Mouse (Mus musculus): ENCODE measurements around the gene Mbtps1. TPM values are rescaled to one million over a fixed set of nuclear protein-coding genes. Genes with fewer than 3 reads are reported as not detected.
A peak's percentile ranks its signal among the peaks of the same experiment; 100 is the strongest.

Mbtps1 gene
- polyA plus RNA-seq, 1 experiment from 2014 or later, result 37.1 TPM

- 68% methylated on average over 14 of the region's 14 CpGs for WGBS
- Histone ChIP-seq H3K27ac (replicated peaks) (no peak overlapping the region), H3K36me3 (ENCODE audit: control insufficient read depth, insufficient read depth, low read length) (no peaks in the 10 kb centered on the region), H3K4me2 (replicated peaks; ENCODE audit: low read depth) (no peak overlapping the region), H3K4me1 (replicated peaks; ENCODE audit: control insufficient read depth, insufficient read depth) (no peaks in the 10 kb centered on the region), H3K9ac (ENCODE audit: low read length) (no peak overlapping the region), H3K9me3 (ENCODE audit: control insufficient read depth, low read length) (no peaks in the 10 kb centered on the region), H3K27me3 (ENCODE audit: control insufficient read depth, insufficient read depth, low read length) (no peaks in the 10 kb centered on the region), H3K4me3 (ENCODE audit: low read depth, low read length) (no peak overlapping the region)
- TF ChIP-seq EP300 (optimal IDR thresholded peaks at IDR 0.05) (no peak), CTCF (IDR thresholded peaks at IDR 0.05; ENCODE audit: low read depth) (no peak)
- peak; percentile 46; the same call in 1 of the 2 replicates for ATAC-seq (ENCODE audit: low FRiP score, low TSS enrichment)
- peak; percentile 51 for DNase-seq (ENCODE audit: low spot score)
These were observed 31.8 kb upstream of the Mbtps1 start for GRCm38 (mm10) chr8:119590348-119590747.

GRCm38 (mm10) chr8:119588844-119589243, 30.3 kb upstream of the Mbtps1 start:
- TF ChIP-seq EP300 (optimal IDR thresholded peaks at IDR 0.05) (no peak), CTCF (IDR thresholded peaks at IDR 0.05; ENCODE audit: low read depth) (no peak)
- no peak overlapping the region for H3K27ac ChIP-seq (replicated peaks)
- no peaks in the 10 kb centered on the region for H3K36me3 ChIP-seq (ENCODE audit: control insufficient read depth, insufficient read depth, low read length)
- WGBS, result 29% methylated on average over 10 of the region's 10 CpGs
- DNase-seq (ENCODE audit: low spot score) (no peak), ATAC-seq (ENCODE audit: low FRiP score, low TSS enrichment) (no peak)
- no peaks in the 10 kb centered on the region for H3K4me1 ChIP-seq (replicated peaks; ENCODE audit: control insufficient read depth, insufficient read depth)
- H3K9ac ChIP-seq (ENCODE audit: low read length), result no peak overlapping the region
- no peak overlapping the region for H3K4me3 ChIP-seq (ENCODE audit: low read depth, low read length)
- H3K27me3 ChIP-seq (ENCODE audit: control insufficient read depth, insufficient read depth, low read length), result no peaks in the 10 kb centered on the region
- no peak overlapping the region for H3K4me2 ChIP-seq (replicated peaks; ENCODE audit: low read depth)
- no peaks in the 10 kb centered on the region for H3K9me3 ChIP-seq (ENCODE audit: control insufficient read depth, low read length)

- 67% methylated on average over 4 of the region's 4 CpGs for WGBS
- H3K4me2 ChIP-seq (replicated peaks; ENCODE audit: low read depth), result no peak overlapping the region
- no peaks in the 10 kb centered on the region for H3K9me3 ChIP-seq (ENCODE audit: control insufficient read depth, low read length)
- H3K27me3 ChIP-seq (ENCODE audit: control insufficient read depth, insufficient read depth, low read length), result no peaks in the 10 kb centered on the region
- TF ChIP-seq CTCF (IDR thresholded peaks at IDR 0.05; ENCODE audit: low read depth) (peak; percentile 44), EP300 (optimal IDR thresholded peaks at IDR 0.05) (no peak)
- no peak overlapping the region for H3K9ac ChIP-seq (ENCODE audit: low read length)
- no peaks in the 10 kb centered on the region for H3K36me3 ChIP-seq (ENCODE audit: control insufficient read depth, insufficient read depth, low read length)
- no peak overlapping the region for H3K4me3 ChIP-seq (ENCODE audit: low read depth, low read length)
- DNase-seq (ENCODE audit: low spot score) (no peak), ATAC-seq (ENCODE audit: low FRiP score, low TSS enrichment) (no peak)
- H3K4me1 ChIP-seq (replicated peaks; ENCODE audit: control insufficient read depth, insufficient read depth), result no peaks in the 10 kb centered on the region
- no peak overlapping the region for H3K27ac ChIP-seq (replicated peaks)
These were observed 29.8 kb upstream of the Mbtps1 start for GRCm38 (mm10) chr8:119588321-119588720.

GRCm38 (mm10) chr8:119585901-119586300, 27.4 kb upstream of the Mbtps1 start:
- no peaks in the 10 kb centered on the region for H3K4me1 ChIP-seq (replicated peaks; ENCODE audit: control insufficient read depth, insufficient read depth)
- H3K4me3 ChIP-seq (ENCODE audit: low read depth, low read length), result peak overlapping the region; percentile 33
- H3K27me3 ChIP-seq (ENCODE audit: control insufficient read depth, insufficient read depth, low read length), result no peaks in the 10 kb centered on the region
- H3K4me2 ChIP-seq (replicated peaks; ENCODE audit: low read depth), result peak overlapping the region; percentile 62
- H3K9me3 ChIP-seq (ENCODE audit: control insufficient read depth, low read length), result no peaks in the 10 kb centered on the region
- ATAC-seq (ENCODE audit: low FRiP score, low TSS enrichment) (peak; percentile 71), DNase-seq (ENCODE audit: low spot score) (peak; percentile 76)
- H3K36me3 ChIP-seq (ENCODE audit: control insufficient read depth, insufficient read depth, low read length), result no peaks in the 10 kb centered on the region
- peak overlapping the region; percentile 53; the same call in 1 of the 2 replicates for H3K27ac ChIP-seq (replicated peaks)
- peak overlapping the region; percentile 56 for H3K9ac ChIP-seq (ENCODE audit: low read length)
- WGBS, result 8% methylated on average over 21 of the region's 24 CpGs
- 0 out of 2 replicates have a peak, but pooled peaks have one; percentile 5 for TF ChIP-seq CTCF (IDR thresholded peaks at IDR 0.05; ENCODE audit: low read depth)
- no peak for TF ChIP-seq EP300 (optimal IDR thresholded peaks at IDR 0.05)

- no peak overlapping the region for H3K4me3 ChIP-seq (ENCODE audit: low read depth, low read length)
- no peak overlapping the region for H3K27ac ChIP-seq (replicated peaks)
- ATAC-seq (ENCODE audit: low FRiP score, low TSS enrichment) (no peak), DNase-seq (ENCODE audit: low spot score) (no peak)
- no peaks in the 10 kb centered on the region for H3K4me1 ChIP-seq (replicated peaks; ENCODE audit: control insufficient read depth, insufficient read depth)
- TF ChIP-seq CTCF (IDR thresholded peaks at IDR 0.05; ENCODE audit: low read depth) (no peak), EP300 (optimal IDR thresholded peaks at IDR 0.05) (no peak)
- no peaks in the 10 kb centered on the region for H3K36me3 ChIP-seq (ENCODE audit: control insufficient read depth, insufficient read depth, low read length)
- no peak overlapping the region for H3K4me2 ChIP-seq (replicated peaks; ENCODE audit: low read depth)
- no peaks in the 10 kb centered on the region for H3K27me3 ChIP-seq (ENCODE audit: control insufficient read depth, insufficient read depth, low read length)
- H3K9me3 ChIP-seq (ENCODE audit: control insufficient read depth, low read length), result no peaks in the 10 kb centered on the region
- WGBS, result 65% methylated on average over 5 of the region's 5 CpGs
- H3K9ac ChIP-seq (ENCODE audit: low read length), result no peak overlapping the region
These were observed 22.1 kb upstream of the Mbtps1 start for GRCm38 (mm10) chr8:119580441-119581161.

- Histone ChIP-seq H3K4me2 (replicated peaks; ENCODE audit: low read depth) (no peak overlapping the region), H3K9me3 (ENCODE audit: control insufficient read depth, low read length) (no peaks in the 10 kb centered on the region), H3K9ac (ENCODE audit: low read length) (no peak overlapping the region), H3K27ac (replicated peaks) (no peak overlapping the region), H3K36me3 (ENCODE audit: control insufficient read depth, insufficient read depth, low read length) (no peaks in the 10 kb centered on the region), H3K27me3 (ENCODE audit: control insufficient read depth, insufficient read depth, low read length) (no peaks in the 10 kb centered on the region), H3K4me3 (ENCODE audit: low read depth, low read length) (no peak overlapping the region), H3K4me1 (replicated peaks; ENCODE audit: control insufficient read depth, insufficient read depth) (no peaks in the 10 kb centered on the region; the same call in 1 of the 2 replicates)
- peak; percentile 69 for DNase-seq (ENCODE audit: low spot score)
- TF ChIP-seq CTCF (IDR thresholded peaks at IDR 0.05; ENCODE audit: low read depth), result no peak
- no peak for TF ChIP-seq EP300 (optimal IDR thresholded peaks at IDR 0.05)
- ATAC-seq (ENCODE audit: low FRiP score, low TSS enrichment), result no peak
- WGBS, result 25% methylated on average over 13 of the region's 13 CpGs
These were observed 20.6 kb upstream of the Mbtps1 start for GRCm38 (mm10) chr8:119579096-119579495.

All from stomach, postnatal 0 days (tissue).